Mouse (Mus musculus) right cerebral cortex, postnatal 36 days (tissue): ENCODE measurements around the gene Aldh3b3.
A peak's percentile ranks its signal among the peaks of the same experiment; 100 is the strongest.

Experiments used
- DNase-seq, 2 experiments: peaks; one replicate each; pipeline ENCODE4 v3.0.0; 2022; ENCODE audit warnings: low spot score in 2 of 2, mixed read lengths in 1 of 2

Gene Aldh3b3

GRCm38 (mm10) chr19:3958470-3958869, at the start of gene Aldh3b3:
TSS of gene Aldh3b3 (plus strand) at chr19:3958645.
- no peak for DNase-seq

- no peak for DNase-seq
These were observed 48.2 kb upstream of the Aldh3b3 start for GRCm38 (mm10) chr19:3910206-3910605.

GRCm38 (mm10) chr19:3912337-3913204, 45.9 kb upstream of the Aldh3b3 start, which contains the start of gene Ndufs8:
TSS of gene Ndufs8 (minus strand) at chr19:3912774.
- DNase-seq: peak; percentile 92 to 97

GRCm38 (mm10) chr19:3913692-3914091, 44.8 kb upstream of the Aldh3b3 start:
- no peak for DNase-seq

GRCm38 (mm10) chr19:3914535-3914934, 43.9 kb upstream of the Aldh3b3 start:
- DNase-seq: no peak

- DNase-seq: no peak
These were observed 41.7 kb upstream of the Aldh3b3 start for GRCm38 (mm10) chr19:3916727-3917126.

GRCm38 (mm10) chr19:3919928-3920327, 38.5 kb upstream of the Aldh3b3 start:
- DNase-seq: no peak

GRCm38 (mm10) chr19:3922661-3923371, 35.6 kb upstream of the Aldh3b3 start:
- DNase-seq: no peak

GRCm38 (mm10) chr19:3923586-3923985, 34.9 kb upstream of the Aldh3b3 start:
- DNase-seq: no peak

GRCm38 (mm10) chr19:3924190-3924589, 34.3 kb upstream of the Aldh3b3 start:
- DNase-seq: no peak

- DNase-seq: no peak
These were observed 33.6 kb upstream of the Aldh3b3 start for GRCm38 (mm10) chr19:3924868-3925267.

GRCm38 (mm10) chr19:3925859-3926258, 32.6 kb upstream of the Aldh3b3 start:
- DNase-seq: no peak

- no peak for DNase-seq
These were observed 32.2 kb upstream of the Aldh3b3 start for GRCm38 (mm10) chr19:3926279-3926678.

- DNase-seq: no peak
These were observed 31.8 kb upstream of the Aldh3b3 start for GRCm38 (mm10) chr19:3926685-3927084.

GRCm38 (mm10) chr19:3927989-3928388, 30.5 kb upstream of the Aldh3b3 start:
- DNase-seq: no peak

GRCm38 (mm10) chr19:3928779-3929178, 29.7 kb upstream of the Aldh3b3 start:
- DNase-seq: no peak

GRCm38 (mm10) chr19:3929211-3929941, 29.1 kb upstream of the Aldh3b3 start, which contains the start of gene Aldh3b1:
TSS of gene Aldh3b1 (minus strand) at chr19:3929808.
- peak in 1 of 2 experiments; percentile 52 for DNase-seq

GRCm38 (mm10) chr19:3930262-3931057, 28.0 kb upstream of the Aldh3b3 start:
- no peak for DNase-seq

- no peak for DNase-seq
These were observed 26.7 kb upstream of the Aldh3b3 start for GRCm38 (mm10) chr19:3931716-3932115.

GRCm38 (mm10) chr19:3935032-3935895, 23.2 kb upstream of the Aldh3b3 start, which contains the start of gene Unc93b1:
TSS of gene Unc93b1 (plus strand) at chr19:3935186.
- DNase-seq: no peak
